Mouse (Mus musculus) adrenal gland, postnatal 10 days (tissue): ENCODE data around the gene Arhgdig. TPM values are rescaled to one million over a fixed set of nuclear protein-coding genes. Genes with fewer than 3 reads are reported as not detected.

Source experiments
- DNase-seq: peaks from one replicate; pipeline ENCODE4 v3.0.0; 2021; ENCODE audit warnings: mixed read lengths
- long read RNA-seq, 2 experiments: library from polyadenylated mRNA; stranded (forward); transcript quantifications; one replicate each; pipeline ENCODE4 v2.0.0; 2021
- total RNA-seq, 2 experiments: library from RNA; stranded (reverse); gene quantifications; 2 replicates each; pipeline ENCODE4 v1.2.3; 2021

The Arhgdig gene
- 10 to 100 TPM in 1 of 2 experiments, 1 to 10 TPM in 1; 8.6 to 15.8 TPM for total RNA-seq
- long read RNA-seq, experiment 1, transcript Arhgdig-201 (6 exons, 1,032 nt): major isoform, 18 of 20 reads
- long read RNA-seq, experiment 1, partial matches to known transcripts: 0 of 20 reads
- long read RNA-seq, experiment 1, other reads (novel, unspliced or antisense): 2 of 20 reads
- long read RNA-seq, experiment 2, transcript Arhgdig-201 (6 exons, 1,032 nt): major isoform, 17 of 19 reads
- long read RNA-seq, experiment 2, partial matches to known transcripts: 2 of 19 reads
- long read RNA-seq, experiment 2, other reads (novel, unspliced or antisense): 0 of 19 reads

DNA sequence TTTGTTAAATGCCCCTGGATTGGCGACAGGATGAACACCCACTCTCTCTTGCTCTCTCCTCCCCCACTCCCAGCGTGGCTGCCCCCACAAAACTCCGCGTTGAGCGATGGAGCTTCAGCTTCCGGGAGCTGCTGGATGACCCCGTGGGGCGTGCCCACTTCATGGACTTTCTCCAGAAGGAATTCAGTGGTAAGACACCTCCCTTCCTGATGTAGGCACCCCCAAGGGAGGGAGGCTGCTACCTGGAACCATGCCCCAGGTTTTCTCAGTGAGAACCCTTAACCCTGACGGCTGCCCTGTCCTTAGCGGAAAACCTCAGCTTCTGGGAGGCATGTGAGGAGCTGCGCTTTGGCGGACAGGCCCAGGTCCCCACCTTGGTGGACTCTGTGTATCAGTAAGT, at the start of gene Arhgdig:
Arhgdig (minus strand) TSS at position 101 of the 400 bp plus-strand sequence.
- no peak for DNase-seq

- DNase-seq: no peak
Measured at GRCm38 (mm10) chr17:26255313-26255712, 47.7 kb upstream of the Arhgdig start.

DNA sequence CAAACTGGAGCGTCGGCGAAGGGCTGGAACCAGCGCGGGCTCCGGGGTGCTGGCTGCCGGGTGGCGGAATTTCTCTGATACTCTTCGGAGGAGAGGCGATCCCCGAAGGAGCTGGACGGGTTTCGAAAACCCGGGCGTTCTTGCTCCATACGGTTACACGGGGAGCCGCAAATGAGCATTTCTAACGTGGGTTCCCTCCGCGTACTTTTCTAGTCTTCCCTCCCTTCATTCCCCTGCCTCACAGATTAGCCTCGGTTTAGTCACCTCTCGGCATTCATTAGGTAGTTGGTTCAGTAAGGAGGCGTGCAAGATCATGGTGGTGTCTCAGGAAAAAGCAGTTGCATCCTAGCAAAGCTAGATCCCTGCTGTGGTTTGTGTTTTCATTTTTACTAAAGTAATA, 45.8 kb upstream of the Arhgdig start:
- DNase-seq: no peak

- peak; percentile 96 for DNase-seq
Measured at GRCm38 (mm10) chr17:26252539-26253251, 45.1 kb upstream of the Arhgdig start, which contains the start of gene Luc7l. Luc7l (plus strand) TSS chr17:26252896.

GRCm38 (mm10) chr17:26251886-26252538, 44.4 kb upstream of the Arhgdig start:
- DNase-seq: no peak

DNA sequence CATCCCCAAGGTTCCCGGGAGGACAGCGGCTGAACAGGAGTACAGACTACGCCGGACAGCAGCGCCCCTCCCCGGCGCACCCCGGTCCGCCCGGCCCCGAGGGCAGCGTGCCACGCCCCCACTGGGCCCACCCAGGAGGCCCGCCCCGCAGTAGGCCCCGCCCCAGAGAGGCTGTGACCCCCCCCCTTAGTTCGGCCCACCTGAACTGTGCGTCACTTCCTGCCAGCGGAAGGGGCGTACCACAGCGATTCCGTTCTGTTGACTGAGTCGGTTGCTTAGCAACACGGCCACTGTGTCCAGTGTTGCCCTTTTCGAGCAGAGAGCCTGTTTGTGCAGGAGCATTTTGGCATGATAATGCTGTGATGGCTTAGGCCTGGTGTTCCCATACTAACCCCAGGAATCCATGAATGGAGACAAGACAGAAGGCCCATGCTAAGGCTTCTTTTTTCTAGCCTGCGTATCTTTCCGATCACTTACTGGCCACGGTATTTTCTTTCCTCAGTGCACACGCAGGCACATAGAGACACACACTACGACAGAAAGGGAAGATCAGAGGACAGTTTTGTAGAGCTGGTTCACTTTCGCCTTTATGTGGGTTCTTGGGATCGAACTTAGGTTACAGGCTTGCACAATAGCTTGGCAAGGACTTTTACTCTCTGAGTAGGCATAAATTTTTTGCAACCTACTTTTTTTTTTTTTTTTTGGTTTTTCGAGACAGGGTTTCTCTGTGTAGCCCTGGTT, 36.7 kb upstream of the Arhgdig start, which contains the start of gene Fam234a:
Fam234a (minus strand) TSS at position 142 of the 741 bp plus-strand sequence.
- DNase-seq: peak; percentile 98

- peak; percentile 85 for DNase-seq
Measured at GRCm38 (mm10) chr17:26243471-26244100, 36.0 kb upstream of the Arhgdig start.

DNA sequence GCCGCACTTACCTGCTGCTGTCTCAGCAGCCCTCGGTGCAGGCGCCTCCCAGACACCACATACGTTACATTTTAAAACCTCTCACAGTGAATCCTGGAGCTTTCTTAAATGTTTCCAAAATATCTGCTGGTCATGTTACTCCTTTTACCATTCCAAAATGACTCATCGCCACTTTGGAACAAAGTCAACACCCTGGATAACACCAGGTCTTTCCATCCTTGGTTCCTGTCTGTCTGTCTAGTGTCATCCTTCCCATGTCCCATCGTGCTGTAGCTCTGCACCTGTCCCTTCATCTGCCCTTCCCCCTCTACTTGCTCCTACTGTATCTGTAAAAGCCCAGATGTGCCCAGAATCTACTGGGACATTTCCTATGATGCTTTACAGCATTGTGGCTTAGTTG, 33.4 kb upstream of the Arhgdig start:
- no peak for DNase-seq

- no peak for DNase-seq
Measured at GRCm38 (mm10) chr17:26240120-26240790, 32.7 kb upstream of the Arhgdig start.

GRCm38 (mm10) chr17:26239551-26239950, 32.0 kb upstream of the Arhgdig start:
- no peak for DNase-seq

- DNase-seq: no peak
Measured at GRCm38 (mm10) chr17:26237667-26238066, 30.1 kb upstream of the Arhgdig start.

GRCm38 (mm10) chr17:26235077-26235815, 27.7 kb upstream of the Arhgdig start:
- no peak for DNase-seq

- no peak for DNase-seq
Measured at GRCm38 (mm10) chr17:26234386-26234785, 26.8 kb upstream of the Arhgdig start.

GRCm38 (mm10) chr17:26232863-26233262, 25.3 kb upstream of the Arhgdig start:
- DNase-seq: no peak

DNA sequence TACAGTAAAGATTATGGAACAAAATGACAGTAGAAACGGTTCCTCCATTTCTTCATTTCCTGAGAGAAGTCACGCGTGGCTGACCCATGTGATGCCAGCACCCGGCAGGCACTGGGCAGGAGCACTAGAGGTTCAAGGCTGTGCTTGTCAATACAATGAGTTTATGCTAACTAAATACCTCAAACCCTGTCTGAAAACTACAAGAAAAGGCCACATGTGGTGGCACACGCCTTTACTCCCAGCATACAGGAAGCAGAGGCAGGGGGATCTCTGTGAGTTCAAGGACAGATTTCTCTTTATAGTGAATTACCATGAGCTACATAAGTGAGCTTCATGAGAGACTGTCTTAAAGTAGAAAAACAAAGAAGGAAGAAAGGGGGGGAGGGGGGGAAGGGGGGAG, 23.6 kb upstream of the Arhgdig start:
- DNase-seq: no peak

DNA sequence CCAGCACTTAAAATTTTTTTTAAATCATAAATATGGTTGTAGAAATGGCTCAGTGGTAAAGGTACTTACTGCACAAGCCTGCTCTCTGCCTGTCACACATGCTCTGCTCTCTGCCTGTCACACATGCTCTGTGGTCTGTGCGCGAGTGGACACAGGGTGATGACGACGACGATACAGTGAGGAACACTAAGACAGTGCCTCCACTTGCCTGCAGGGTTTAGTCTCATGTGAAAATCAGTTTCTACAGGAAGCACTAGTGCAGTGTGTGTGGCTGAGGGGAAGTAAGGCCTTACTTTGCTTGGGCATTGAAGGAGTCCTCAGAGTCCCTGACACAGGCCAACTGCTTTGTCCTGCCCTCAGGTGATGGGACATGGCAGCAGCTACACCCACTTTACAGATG, 22.2 kb upstream of the Arhgdig start:
- no peak for DNase-seq

- peak; percentile 42 for DNase-seq
Measured at GRCm38 (mm10) chr17:26225150-26225549, 17.6 kb upstream of the Arhgdig start.

- DNase-seq: no peak
Measured at GRCm38 (mm10) chr17:26221508-26221907, 13.9 kb upstream of the Arhgdig start.

DNA sequence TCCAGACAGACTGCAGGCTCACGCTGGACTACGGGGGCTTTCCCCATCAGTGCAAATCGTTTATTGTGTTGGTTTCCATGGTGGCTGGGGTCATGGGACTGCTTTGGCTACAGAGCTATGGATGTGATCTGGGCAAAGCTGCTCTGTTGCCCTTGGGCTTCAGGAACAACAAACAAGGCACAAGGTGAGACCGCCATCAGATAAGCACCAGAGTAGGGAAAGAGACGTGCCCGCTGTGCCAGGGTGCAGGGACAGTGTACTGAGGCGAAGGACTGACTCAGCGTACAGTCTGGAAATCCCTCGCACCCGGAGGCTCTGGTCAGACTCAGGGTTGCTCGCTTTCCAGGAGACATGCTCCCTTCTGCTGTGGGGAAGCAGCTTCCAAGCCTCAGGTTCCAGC, 5.1 kb upstream of the Arhgdig start:
- no peak for DNase-seq

- no peak for DNase-seq
Measured at GRCm38 (mm10) chr17:26212241-26212640, 4.7 kb upstream of the Arhgdig start.
